Mouse (Mus musculus) embryonic facial prominence, embryonic 11.5 days (tissue): ENCODE measurements around the gene Gm10837. TPM values are rescaled to one million over a fixed set of nuclear protein-coding genes. Genes with fewer than 3 reads are reported as not detected.

Source experiments
- ATAC-seq: fragments of 200-750 bp; cut with Nextera tagmentation; replicated peaks from 2 replicates; pipeline ENCODE4 v1.8.0; 2017; ENCODE audit warnings: low read depth; ENCODE audit not compliant: insufficient number of reproducible peaks, low FRiP score, low TSS enrichment
- DNase-seq: peaks from one replicate; pipeline ENCODE4 v3.0.0-alpha.2; 2015; ENCODE audit warnings: low spot score
- H3K27ac ChIP-seq: fragments of 300-500 bp; sonication (generic); replicated peaks from 2 replicates; pipeline ENCODE4 v1.5.1; 2014; ENCODE audit warnings: mild to moderate bottlenecking, low read depth, low read length, control low read depth
- H3K27me3 ChIP-seq: fragments of 300-500 bp; sonication (generic); 2 replicates; pipeline ENCODE4 v1.6.1; 2014; ENCODE audit warnings: mild to moderate bottlenecking, low read length, moderate library complexity, mixed read lengths; ENCODE audit not compliant: control insufficient read depth, insufficient read depth
- H3K36me3 ChIP-seq: fragments of 300-500 bp; sonication (generic); replicated peaks from 2 replicates; pipeline ENCODE4 v1.6.1; 2014; ENCODE audit warnings: low read depth, mild to moderate bottlenecking, low read length, moderate library complexity, mixed read lengths; ENCODE audit not compliant: control insufficient read depth, insufficient read depth
- H3K4me1 ChIP-seq: fragments of 300-500 bp; sonication (generic); 2 replicates; pipeline ENCODE4 v1.6.1; 2014; ENCODE audit warnings: low read length, mixed read lengths; ENCODE audit not compliant: control insufficient read depth, insufficient read depth
- H3K4me2 ChIP-seq: fragments of 300-500 bp; sonication (generic); 2 replicates; pipeline ENCODE4 v1.6.1; 2014; ENCODE audit warnings: low read depth, mild to moderate bottlenecking, control low read depth, low read length, moderate library complexity
- H3K4me3 ChIP-seq: fragments of 300-500 bp; sonication (generic); 2 replicates; pipeline ENCODE4 v1.5.1; 2014; ENCODE audit warnings: low read depth, low read length, control low read depth
- H3K9ac ChIP-seq: fragments of 300-500 bp; sonication (generic); replicated peaks from 2 replicates; pipeline ENCODE4 v1.6.1; 2014; ENCODE audit warnings: mild to moderate bottlenecking, control low read depth, low read length
- H3K9me3 ChIP-seq: fragments of 300-500 bp; sonication (generic); replicated peaks from 2 replicates; pipeline ENCODE4 v1.6.1; 2016; ENCODE audit warnings: mild to moderate bottlenecking, low read length, inconsistent platforms, mixed read lengths; ENCODE audit not compliant: control insufficient read depth
- WGBS: fragments of 180-500 bp; shearing (Covaris S2); extraction: QIAGEN DNeasy Blood & Tissue Kit; methylation state at CpG from one replicate; pipeline ENCODE4 v1.1.7; 2014; 5-methylcytosine and 5-hydroxymethylcytosine counted together
- polyA plus RNA-seq: library from polyadenylated mRNA; unstranded; fragments of >200 nt; fragmentation: Nextera tagmentation; extraction: Ambion mirVana; gene quantifications from 2 replicates; pipeline ENCODE4 v1.2.1, GENCODE M21; 2014

Gene Gm10837
- polyA plus RNA-seq, 1 experiment from 2014 or later = not detected

DNA sequence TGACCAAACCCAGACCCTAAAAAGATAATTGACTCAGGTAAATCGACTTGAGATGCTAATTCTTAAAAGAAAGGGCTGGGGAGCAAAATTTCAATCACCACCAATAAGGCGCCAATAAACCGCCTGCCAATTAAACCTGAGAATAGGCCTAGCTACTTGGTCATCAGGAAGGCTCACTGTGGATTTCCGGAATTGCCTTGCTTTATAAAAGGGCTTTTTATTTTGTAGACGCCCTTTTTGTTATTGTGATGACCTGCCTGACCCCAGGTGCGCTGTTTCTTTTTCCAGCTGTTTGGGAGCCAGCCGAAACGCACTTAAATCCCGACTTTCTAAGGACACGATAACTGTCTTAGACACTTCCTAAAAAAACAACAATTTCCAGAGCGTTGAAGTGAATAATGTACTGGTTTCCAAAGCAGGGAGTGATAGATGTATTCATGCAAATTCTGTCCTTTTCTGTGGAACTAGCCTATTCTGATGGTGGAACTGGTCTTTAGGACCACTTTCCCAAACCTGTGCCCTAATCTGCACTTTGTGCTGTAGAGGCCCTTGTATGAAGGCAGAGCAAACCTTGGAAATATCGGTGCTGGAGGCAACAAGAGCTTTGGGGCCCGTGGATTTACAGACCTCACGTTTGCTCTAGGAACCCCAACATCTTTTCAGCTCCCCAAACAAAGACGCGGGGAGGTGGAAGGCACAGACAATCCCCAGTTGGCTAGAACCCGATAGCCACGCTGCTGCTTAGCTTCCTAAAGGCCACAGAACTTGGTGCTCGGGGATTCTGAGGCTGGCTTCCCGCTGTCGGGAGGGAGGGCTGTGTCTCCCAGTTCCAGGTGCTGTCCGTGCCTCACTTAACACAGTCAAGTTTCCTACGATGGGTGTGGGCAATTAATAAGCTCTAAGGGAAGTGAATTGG is 22.2 kb upstream of the Gm10837 start:
- Histone ChIP-seq H3K27me3 (peaks cover 59% of the 10 kb centered on the region), H3K9ac (no peak overlapping the region), H3K9me3 (no peaks in the 10 kb centered on the region), H3K4me3 (no peak overlapping the region), H3K4me2 (no peak overlapping the region; the same call in 1 of the 2 replicates), H3K27ac (no peak overlapping the region), H3K4me1 (peaks cover 10% of the 10 kb centered on the region), H3K36me3 (no peaks in the 10 kb centered on the region)
- WGBS = 5% methylated on average over 23 of the region's 23 CpGs
- no peak for ATAC-seq
- peak; percentile 36 for DNase-seq

DNA sequence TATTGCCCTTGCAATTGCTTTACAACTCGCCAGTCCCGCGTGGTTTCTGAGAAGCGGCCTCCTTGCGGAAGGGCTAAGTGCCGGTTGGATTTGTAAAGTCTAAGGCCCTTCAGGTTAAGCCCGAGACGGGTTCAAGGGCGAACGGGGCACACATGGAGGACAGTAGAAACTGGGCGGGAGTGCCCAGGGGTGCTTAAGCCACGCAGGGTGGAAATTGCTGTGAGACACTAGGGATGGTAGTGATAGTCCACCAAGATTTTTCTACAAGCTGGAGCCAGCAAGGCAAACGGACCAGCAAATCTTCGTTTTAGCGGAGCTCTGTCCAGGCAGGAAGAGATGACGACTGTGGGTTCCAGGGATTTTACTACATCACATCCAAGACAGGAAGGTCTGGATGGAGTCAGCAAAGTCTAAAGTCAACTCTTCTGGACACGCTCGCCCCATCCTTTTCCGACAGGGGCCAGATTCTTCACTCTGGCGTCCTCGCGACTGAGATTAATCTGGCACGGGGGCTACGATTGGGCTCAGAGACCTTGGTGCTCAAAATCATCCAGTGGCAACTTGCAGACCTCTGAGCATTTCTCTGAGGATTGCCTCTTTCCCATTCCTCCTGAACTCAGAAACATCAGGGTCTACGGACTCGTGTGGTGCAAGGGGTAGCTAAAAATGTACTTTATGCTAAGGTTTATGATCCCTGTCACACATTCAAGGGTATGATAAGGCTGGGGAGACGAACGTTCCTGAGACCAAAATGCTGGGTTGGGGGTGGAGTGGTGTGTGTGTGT is 21.2 kb upstream of the Gm10837 start:
- Histone ChIP-seq H3K9me3 (no peaks in the 10 kb centered on the region), H3K27me3 (peaks cover 60% of the 10 kb centered on the region), H3K27ac (no peak overlapping the region), H3K4me2 (no peak overlapping the region), H3K4me1 (peaks cover 7% of the 10 kb centered on the region), H3K9ac (no peak overlapping the region; the same call in 1 of the 2 replicates), H3K36me3 (no peaks in the 10 kb centered on the region), H3K4me3 (no peak overlapping the region)
- WGBS = 2% methylated on average over 28 of the region's 28 CpGs
- DNase-seq (peak; percentile 43), ATAC-seq (no peak)

DNA sequence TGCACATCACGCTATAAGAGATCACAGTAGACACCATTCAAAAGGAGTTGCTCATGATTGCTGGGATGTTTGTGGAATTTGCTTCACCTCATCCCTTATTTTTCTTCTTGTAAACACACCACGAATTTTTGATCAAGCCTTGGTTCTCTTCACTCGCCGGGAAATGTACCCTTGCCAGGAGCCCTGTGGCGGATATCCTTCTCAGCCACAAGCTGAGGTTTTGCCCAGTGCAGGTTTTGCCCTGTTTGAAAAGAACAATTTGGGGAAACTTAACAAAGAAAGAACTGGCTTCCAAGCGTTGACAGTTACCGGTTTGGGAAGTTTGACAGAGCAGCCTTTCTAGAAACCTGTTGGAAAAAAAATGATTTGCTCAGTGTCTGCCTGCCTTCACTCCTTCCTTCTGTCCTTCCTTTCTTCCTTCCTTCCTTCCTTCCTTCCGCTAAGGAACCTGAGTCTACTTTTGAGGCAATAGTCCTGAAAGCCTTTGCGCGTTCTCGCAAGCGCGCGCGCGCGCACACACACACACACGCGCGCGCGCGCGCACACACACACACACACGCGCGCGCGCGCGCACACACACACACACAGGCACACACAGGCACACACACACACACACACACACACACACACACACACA is 18.8 kb upstream of the Gm10837 start:
- Histone ChIP-seq H3K9ac (no peak overlapping the region), H3K9me3 (no peaks in the 10 kb centered on the region), H3K4me3 (no peak overlapping the region), H3K27me3 (peaks cover 64% of the 10 kb centered on the region), H3K36me3 (no peaks in the 10 kb centered on the region), H3K4me2 (no peak overlapping the region), H3K27ac (no peak overlapping the region), H3K4me1 (peaks cover 6% of the 10 kb centered on the region)
- no peak for ATAC-seq
- WGBS = 10% methylated on average over 31 of the region's 31 CpGs
- no peak for DNase-seq

DNA sequence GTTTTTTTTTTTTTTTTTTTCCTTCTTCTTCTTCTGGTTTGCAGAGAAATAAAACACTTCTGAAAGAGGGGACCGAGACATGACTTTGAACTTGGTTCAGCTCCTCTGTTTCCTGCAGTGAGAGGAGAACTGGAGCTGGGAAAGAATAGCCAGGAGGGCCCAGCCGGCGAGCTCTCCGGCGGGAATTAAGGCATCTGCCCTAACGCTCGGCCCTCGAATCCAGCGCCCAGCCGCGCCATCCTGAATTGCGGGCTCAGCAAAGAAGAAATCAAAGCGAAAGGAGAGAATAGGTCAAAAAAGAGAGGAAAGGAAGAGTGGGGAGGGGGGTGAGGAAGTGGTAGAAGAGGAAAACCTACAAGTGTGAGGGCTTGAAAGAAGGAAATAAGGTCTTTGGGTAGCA is 18.2 kb upstream of the Gm10837 start:
- no peak overlapping the region for H3K9ac ChIP-seq
- WGBS = under 1% methylated on average over 13 of the region's 13 CpGs
- H3K4me1 ChIP-seq = peaks cover 6% of the 10 kb centered on the region
- H3K27me3 ChIP-seq = peaks cover 60% of the 10 kb centered on the region
- H3K4me3 ChIP-seq = no peak overlapping the region
- DNase-seq (peak; percentile 37), ATAC-seq (no peak)
- H3K36me3 ChIP-seq = no peaks in the 10 kb centered on the region
- H3K9me3 ChIP-seq = no peaks in the 10 kb centered on the region
- H3K27ac ChIP-seq = no peak overlapping the region
- H3K4me2 ChIP-seq = no peak overlapping the region

DNA sequence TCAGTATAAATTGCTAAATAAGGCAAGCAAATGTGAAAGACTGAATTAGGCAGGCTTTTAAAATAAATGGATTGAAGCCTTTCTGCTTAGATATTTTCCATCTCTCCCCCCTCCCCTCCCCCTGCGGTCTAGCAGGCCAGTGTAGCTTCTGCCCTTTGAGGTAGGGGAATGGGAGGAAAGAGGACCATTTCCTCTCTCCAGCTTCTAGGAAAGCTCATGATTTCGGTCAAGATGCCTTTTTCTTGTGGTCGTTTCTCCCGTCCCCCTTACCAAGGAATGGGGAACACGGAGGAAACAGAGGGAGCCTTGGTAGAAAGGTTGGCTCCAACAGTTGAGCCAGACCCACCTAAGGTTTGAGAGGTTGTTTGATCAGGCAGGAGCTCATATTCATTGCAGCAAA is 17.7 kb upstream of the Gm10837 start:
- 3% methylated on average over 5 of the region's 5 CpGs for WGBS
- no peak overlapping the region for H3K9ac ChIP-seq
- DNase-seq (peak; percentile 16), ATAC-seq (no peak)
- H3K4me2 ChIP-seq = no peak overlapping the region
- no peak overlapping the region for H3K4me3 ChIP-seq
- no peak overlapping the region for H3K27ac ChIP-seq
- H3K27me3 ChIP-seq = peaks cover 60% of the 10 kb centered on the region
- H3K4me1 ChIP-seq = peaks cover 6% of the 10 kb centered on the region
- no peaks in the 10 kb centered on the region for H3K36me3 ChIP-seq
- no peaks in the 10 kb centered on the region for H3K9me3 ChIP-seq

DNA sequence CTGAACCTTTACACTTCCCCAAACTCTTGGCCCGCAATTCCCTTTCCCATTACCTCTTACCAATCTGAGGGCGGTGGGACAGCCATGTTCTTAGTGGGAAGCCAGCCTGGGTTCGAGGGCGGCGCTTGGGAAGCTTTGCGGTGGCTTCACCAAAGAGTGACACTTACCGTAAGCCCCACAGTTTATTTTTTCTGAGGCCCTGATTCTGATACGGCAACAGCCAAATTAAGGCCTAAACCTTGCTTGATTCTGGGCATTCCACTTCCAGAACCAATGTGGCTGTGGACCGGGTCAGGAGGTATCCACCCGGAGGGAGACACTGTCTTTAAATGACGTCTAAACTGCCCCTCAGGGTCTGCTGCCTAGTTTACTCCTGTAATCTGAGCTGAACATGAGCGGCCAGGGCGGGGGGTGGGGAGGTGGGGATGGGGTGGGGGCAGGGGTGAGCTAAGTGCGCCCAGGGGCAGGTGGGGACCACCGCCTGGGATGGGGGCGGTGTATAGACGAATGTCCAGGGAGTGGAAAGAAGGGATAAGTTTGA is 17.1 kb upstream of the Gm10837 start:
- no peak overlapping the region; the same call in 1 of the 2 replicates for H3K4me2 ChIP-seq
- H3K36me3 ChIP-seq = no peaks in the 10 kb centered on the region
- H3K27ac ChIP-seq = no peak overlapping the region
- H3K4me3 ChIP-seq = peak overlapping the region; percentile 48; the same call in 1 of the 2 replicates
- WGBS = 0% methylated on average over 17 of the region's 17 CpGs
- DNase-seq = peak; percentile 3
- no peak overlapping the region for H3K9ac ChIP-seq
- peaks cover 54% of the 10 kb centered on the region for H3K27me3 ChIP-seq
- no peak for ATAC-seq
- H3K4me1 ChIP-seq = peaks cover 6% of the 10 kb centered on the region
- no peaks in the 10 kb centered on the region for H3K9me3 ChIP-seq

DNA sequence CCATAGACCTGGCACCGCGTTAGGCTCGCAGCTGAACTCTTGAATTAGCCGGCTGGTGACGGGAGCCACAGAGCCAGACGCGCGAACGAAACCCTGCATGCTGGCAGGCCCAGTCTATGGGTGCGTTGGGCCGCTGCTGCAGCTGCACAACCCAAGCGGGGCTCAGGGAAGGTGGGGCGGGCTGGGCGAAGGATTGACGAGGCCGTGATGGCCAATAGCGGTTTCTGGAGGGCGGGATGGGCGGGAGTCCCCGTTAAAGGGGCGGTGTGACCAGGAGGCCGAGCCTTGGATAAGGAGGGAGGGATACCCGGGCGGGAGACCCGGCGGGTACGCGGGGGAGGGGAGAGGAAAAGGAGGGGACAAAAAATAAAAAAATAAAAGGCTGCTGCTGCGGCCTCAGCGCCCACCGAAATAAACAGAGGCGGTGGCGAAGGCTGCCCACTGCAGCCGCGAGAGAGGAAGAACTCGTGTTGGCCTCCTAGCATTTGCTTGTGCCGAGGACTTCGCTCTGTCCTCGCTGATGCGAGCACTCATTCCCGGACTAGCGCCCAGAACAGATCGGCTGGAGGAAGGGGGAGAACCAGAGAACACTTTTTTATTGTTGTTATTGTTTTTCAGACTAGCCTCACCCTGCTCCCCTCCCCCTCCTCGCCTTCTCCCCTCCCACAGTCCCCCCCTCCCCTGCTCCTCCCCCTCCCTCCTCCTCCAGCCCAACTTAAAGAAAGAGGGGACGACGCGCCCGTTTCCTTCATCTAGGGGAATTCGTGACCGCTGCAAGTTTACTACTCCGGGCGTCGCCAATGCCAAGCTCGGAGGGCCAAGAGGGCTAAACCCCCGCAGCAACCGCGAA is 16.1 kb upstream of the Gm10837 start:
- peaks cover 9% of the 10 kb centered on the region for H3K4me1 ChIP-seq
- peak; percentile 86 for ATAC-seq

More for the DNA sequence above, 16.1 kb upstream of the Gm10837 start:
- Histone ChIP-seq H3K4me3 (peak overlapping the region; percentile 48), H3K4me2 (peak overlapping the region; percentile 83), H3K9me3 (no peaks in the 10 kb centered on the region), H3K27ac (peak overlapping the region; percentile 67), H3K36me3 (no peaks in the 10 kb centered on the region), H3K27me3 (peaks cover 54% of the 10 kb centered on the region), H3K9ac (peak overlapping the region; percentile 57)
- under 1% methylated on average over 56 of the region's 57 CpGs for WGBS
- peak; percentile 83 for DNase-seq
